Mouse (Mus musculus) hindbrain, embryonic 11.5 days (tissue): ENCODE results near the gene Serpinb1a. TPM values are rescaled to one million over a fixed set of nuclear protein-coding genes. Genes with fewer than 3 reads are reported as not detected.

Experiments
- ATAC-seq: fragments of 200-750 bp; cut with Nextera tagmentation; 2 replicates; pipeline ENCODE4 v1.8.0; 2017; ENCODE audit warnings: mild to moderate bottlenecking, moderate TSS enrichment, moderate library complexity; ENCODE audit not compliant: low FRiP score
- DNase-seq: peaks from one replicate; pipeline ENCODE4 v3.0.0-alpha.2; 2015; ENCODE audit warnings: low spot score
- H3K27ac ChIP-seq: fragments of 300-500 bp; sonication (generic); 2 replicates; pipeline ENCODE4 v1.5.1; 2014; ENCODE audit warnings: mild to moderate bottlenecking, low read depth, low read length
- H3K27me3 ChIP-seq: fragments of 300-500 bp; sonication (generic); 2 replicates; pipeline ENCODE4 v1.6.1; 2014; ENCODE audit warnings: mild to moderate bottlenecking, low read length, moderate library complexity, mixed read lengths; ENCODE audit not compliant: control insufficient read depth, insufficient read depth
- H3K36me3 ChIP-seq: fragments of 300-500 bp; sonication (generic); 2 replicates; pipeline ENCODE4 v1.6.1; 2014; ENCODE audit warnings: mild to moderate bottlenecking, low read length, moderate library complexity, mixed read lengths; ENCODE audit not compliant: control insufficient read depth, insufficient read depth
- H3K4me1 ChIP-seq: fragments of 300-500 bp; sonication (generic); replicated peaks from 2 replicates; pipeline ENCODE4 v1.6.1; 2014; ENCODE audit warnings: low read length, mixed read lengths; ENCODE audit not compliant: control insufficient read depth, insufficient read depth
- H3K4me2 ChIP-seq: fragments of 300-500 bp; sonication (generic); replicated peaks from 2 replicates; pipeline ENCODE4 v1.6.1; 2014; ENCODE audit warnings: mild to moderate bottlenecking, low read depth, low read length
- H3K4me3 ChIP-seq: fragments of 300-500 bp; sonication (generic); 2 replicates; pipeline ENCODE4 v1.5.1; 2014; ENCODE audit warnings: low read depth, low read length
- H3K9ac ChIP-seq: fragments of 300-500 bp; sonication (generic); 2 replicates; pipeline ENCODE4 v1.6.1; 2014; ENCODE audit warnings: low read depth, low read length
- H3K9me3 ChIP-seq: fragments of 300-500 bp; sonication (generic); 2 replicates; pipeline ENCODE4 v1.6.1; 2016; ENCODE audit warnings: low read length; ENCODE audit not compliant: control insufficient read depth
- WGBS: fragments of 180-500 bp; shearing (Covaris S2); extraction: QIAGEN DNeasy Blood & Tissue Kit; methylation state at CpG from one replicate; pipeline ENCODE4 v1.1.7; 2014; 5-methylcytosine and 5-hydroxymethylcytosine counted together
- polyA plus RNA-seq: library from polyadenylated mRNA; unstranded; fragments of >200 nt; fragmentation: Nextera tagmentation; extraction: Ambion mirVana; gene quantifications from 2 replicates; pipeline ENCODE4 v1.2.1, GENCODE M21; 2014

The Serpinb1a gene
- polyA plus RNA-seq, 1 experiment from 2014 or later: not detected

DNA sequence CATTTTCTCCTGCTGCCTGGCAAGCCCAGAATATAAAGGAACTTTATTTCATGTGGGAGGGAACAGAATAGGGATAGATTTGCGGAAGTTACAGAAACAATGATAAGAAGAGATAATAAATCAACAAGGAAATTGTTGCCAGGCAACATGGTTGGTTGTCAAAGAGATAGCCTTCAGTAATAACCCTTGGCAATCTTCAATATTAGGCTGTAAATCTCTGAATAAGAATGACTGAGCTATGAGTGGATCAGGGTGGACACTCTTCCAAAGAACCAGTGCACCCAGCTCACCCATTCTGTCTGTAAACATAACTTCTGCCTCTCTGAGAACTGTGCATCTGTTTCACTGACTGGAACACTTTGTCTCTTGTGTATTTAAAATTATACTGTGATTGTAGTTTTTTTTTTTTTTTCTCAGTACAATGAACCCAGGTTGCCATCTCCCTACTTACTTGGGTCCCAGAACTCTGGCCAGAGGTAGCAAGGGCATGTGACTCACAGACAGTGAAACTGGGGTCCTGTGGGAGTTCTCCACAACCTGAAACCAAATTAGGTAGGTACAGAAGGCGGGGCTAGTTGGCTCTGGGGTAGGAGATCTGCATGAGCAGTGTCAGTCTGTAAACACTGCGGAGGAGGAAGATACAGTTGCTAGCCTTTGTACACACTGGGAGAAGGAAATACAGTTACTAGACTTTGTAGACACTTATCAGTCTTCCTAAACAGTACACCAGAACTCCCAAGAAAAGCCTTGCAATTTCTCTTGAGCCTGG, 19.3 kb downstream of the Serpinb1a start:
- H3K36me3 ChIP-seq: no peaks in the 10 kb centered on the region

DNA sequence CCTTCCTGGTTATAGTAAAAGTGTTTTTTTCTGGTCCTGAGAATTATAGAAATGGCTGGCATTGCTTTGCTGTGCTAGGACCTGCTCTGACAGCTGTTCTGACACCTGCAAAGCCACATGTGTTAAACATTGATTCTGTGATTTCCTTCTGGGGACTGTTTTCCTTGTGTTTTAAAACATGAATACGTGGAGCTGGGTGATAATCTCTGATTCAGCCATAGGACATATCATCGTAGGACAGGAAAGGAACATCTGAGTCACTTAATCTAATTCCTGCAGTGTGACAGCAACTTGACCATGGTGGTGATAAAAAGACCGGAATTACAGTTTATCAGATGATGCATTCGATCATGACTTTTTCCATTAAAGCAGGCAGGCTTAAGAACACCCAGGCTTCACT, 22.1 kb downstream of the Serpinb1a start:
- WGBS: 93% methylated on average over 4 of the region's 4 CpGs
- DNase-seq (no peak), ATAC-seq (no peak)
- H3K4me2 ChIP-seq: no peak overlapping the region
- no peak overlapping the region for H3K4me3 ChIP-seq
- H3K27ac ChIP-seq: no peak overlapping the region
- H3K36me3 ChIP-seq: no peaks in the 10 kb centered on the region
- no peaks in the 10 kb centered on the region for H3K4me1 ChIP-seq
- no peaks in the 10 kb centered on the region for H3K27me3 ChIP-seq
- H3K9ac ChIP-seq: no peak overlapping the region
- no peaks in the 10 kb centered on the region for H3K9me3 ChIP-seq

More for the DNA sequence above, 19.3 kb downstream of the Serpinb1a start:
- ATAC-seq (no peak), DNase-seq (no peak)
- Histone ChIP-seq H3K4me3 (no peak overlapping the region), H3K9me3 (no peaks in the 10 kb centered on the region), H3K27ac (no peak overlapping the region), H3K4me1 (no peaks in the 10 kb centered on the region), H3K27me3 (no peaks in the 10 kb centered on the region), H3K9ac (no peak overlapping the region), H3K4me2 (no peak overlapping the region)
- 86% methylated on average over 3 of the region's 3 CpGs for WGBS

DNA sequence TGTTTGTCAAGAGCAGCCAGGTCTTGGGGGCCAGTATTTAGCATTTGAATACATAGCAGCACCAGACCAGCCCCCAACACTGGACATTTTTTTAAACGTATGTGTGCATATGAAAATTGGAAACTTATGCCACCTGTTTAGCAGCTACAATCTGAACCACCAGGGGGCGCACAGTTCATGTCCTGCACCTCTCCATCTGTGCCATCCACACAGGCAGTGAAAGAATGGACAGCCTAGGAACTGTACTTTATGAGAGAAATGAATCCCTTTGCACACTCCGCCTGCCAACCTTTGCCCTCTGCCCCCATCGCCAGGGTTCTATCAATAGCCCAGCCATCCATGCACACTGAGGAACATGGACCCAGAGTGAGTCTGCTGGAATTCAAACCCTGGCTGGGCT, 23.0 kb downstream of the Serpinb1a start:
- H3K9me3 ChIP-seq: no peaks in the 10 kb centered on the region
- H3K4me3 ChIP-seq: no peak overlapping the region
- no peaks in the 10 kb centered on the region for H3K36me3 ChIP-seq
- H3K27ac ChIP-seq: no peak overlapping the region
- ATAC-seq (peak; percentile 56), DNase-seq (peak; percentile 66)
- no peak overlapping the region for H3K9ac ChIP-seq
- no peak overlapping the region for H3K4me2 ChIP-seq
- no peaks in the 10 kb centered on the region for H3K4me1 ChIP-seq
- WGBS: 70% methylated on average over 4 of the region's 4 CpGs
- H3K27me3 ChIP-seq: no peaks in the 10 kb centered on the region

DNA sequence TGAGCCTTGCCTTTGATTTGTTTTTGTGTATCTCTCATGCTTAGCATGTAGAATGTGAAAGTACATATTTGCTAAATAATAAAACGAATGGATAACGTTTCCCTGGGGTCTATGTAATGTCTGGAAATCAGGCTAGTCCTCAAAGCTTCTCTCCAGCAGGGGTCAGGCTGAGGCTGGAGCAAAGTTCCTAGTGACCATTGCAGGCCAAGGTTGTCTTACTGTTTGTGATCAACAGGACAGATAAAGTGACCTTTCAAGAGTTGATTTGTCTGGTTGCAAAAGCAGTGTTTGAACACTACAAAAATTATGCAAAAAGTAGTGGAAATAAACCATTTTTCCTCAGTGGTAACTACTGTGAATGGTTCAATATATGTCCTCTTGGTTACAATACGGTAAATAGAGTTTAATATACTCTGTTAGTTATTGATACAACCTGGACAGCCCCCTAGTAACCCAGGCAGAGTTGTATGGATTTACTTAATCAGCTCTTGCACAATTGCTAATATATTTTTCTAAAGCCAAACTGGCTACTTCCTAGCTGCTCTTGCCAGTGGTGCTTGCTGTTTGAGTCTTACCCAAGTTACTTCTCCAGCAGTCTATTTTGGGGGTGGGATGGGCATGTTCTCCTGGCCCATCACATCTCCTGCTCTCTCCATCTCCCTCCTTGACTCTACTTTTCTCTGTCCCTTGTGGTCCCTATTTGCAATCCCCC, 23.7 kb downstream of the Serpinb1a start:
- H3K9ac ChIP-seq: no peak overlapping the region
- WGBS: 80% methylated on average over 3 of the region's 3 CpGs
- H3K9me3 ChIP-seq: no peaks in the 10 kb centered on the region
- H3K4me1 ChIP-seq: no peaks in the 10 kb centered on the region
- no peak for DNase-seq
- no peak overlapping the region for H3K4me2 ChIP-seq
- H3K27ac ChIP-seq: no peak overlapping the region
- no peaks in the 10 kb centered on the region for H3K36me3 ChIP-seq
- H3K27me3 ChIP-seq: no peaks in the 10 kb centered on the region
- ATAC-seq: no peak
- no peak overlapping the region for H3K4me3 ChIP-seq

DNA sequence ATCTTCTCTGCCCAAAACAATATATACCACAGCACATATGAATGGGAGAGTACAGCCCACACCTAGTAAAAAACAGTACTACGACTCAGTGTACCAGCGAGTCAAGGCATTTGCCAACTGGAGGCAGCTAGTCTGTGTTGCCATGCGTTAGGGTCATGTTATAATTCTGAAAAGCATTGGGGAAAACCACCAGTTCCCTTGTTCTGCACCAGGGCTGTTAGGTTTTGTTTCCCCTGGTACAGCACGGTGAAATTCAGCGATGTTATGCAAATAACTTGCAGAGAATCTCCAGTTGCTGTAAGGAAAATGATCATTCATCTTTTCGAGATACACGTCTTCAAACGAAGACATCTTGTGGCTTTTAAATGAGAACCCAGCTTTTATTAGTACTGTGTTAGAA, 25.4 kb downstream of the Serpinb1a start:
- Histone ChIP-seq H3K9ac (no peak overlapping the region), H3K9me3 (no peaks in the 10 kb centered on the region), H3K4me2 (no peak overlapping the region), H3K36me3 (no peaks in the 10 kb centered on the region), H3K4me1 (no peaks in the 10 kb centered on the region), H3K27ac (no peak overlapping the region), H3K4me3 (no peak overlapping the region), H3K27me3 (no peaks in the 10 kb centered on the region)
- ATAC-seq (no peak), DNase-seq (no peak)
- 90% methylated on average over 8 of the region's 8 CpGs for WGBS

DNA sequence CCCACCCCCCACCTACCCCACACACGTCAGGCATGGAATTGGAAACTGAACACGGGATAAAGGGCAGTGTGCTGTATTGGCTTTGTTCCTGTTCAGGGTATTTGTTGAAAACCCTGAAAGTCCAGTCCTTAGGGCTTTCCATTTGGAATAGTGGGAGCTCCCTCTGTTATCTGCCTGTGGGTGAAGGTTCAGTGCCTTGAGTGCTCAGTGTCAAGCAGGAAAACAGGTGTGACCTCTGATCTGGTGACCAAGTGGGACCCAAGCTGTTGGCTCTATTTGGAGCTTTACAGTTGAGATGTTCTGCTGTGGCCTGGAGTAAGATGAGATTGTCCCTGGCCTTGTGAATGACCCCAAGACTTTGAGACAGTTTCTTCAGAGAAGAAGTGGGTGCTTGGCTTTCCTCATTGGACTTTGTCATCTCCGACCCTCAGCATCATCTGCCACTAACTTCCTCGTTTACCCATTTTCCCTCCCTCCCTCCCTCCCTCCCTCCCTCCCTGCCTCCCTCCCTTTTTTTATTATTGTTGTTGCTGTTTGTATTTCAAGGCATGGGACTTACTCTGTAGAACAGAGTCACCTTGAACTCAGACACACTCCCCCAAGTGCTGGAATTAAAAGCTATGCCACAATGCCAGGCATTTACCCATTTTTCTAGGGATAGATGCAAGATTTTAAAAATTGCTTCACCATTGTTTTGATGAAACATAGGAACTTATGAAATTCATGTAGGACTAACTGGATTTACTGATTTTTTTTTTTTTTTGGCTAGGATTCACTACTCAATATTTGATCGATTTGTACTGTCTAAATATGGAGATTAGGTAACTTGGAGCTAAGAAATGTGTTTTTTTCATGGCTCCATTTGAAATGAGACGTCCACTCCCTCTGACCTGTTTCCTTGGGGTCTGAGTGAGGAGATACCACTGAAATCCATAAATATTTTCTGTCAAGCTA, 26.3 kb downstream of the Serpinb1a start:
- no peak for ATAC-seq
- H3K4me3 ChIP-seq: no peak overlapping the region
- 0 out of 2 replicates have a peak, but pooled peaks cover 3% of the 10 kb centered on the region for H3K36me3 ChIP-seq
- H3K4me1 ChIP-seq: no peaks in the 10 kb centered on the region
- H3K27ac ChIP-seq: no peak overlapping the region
- no peaks in the 10 kb centered on the region for H3K27me3 ChIP-seq
- no peak overlapping the region for H3K4me2 ChIP-seq
- DNase-seq: no peak
- H3K9ac ChIP-seq: no peak overlapping the region
- no peaks in the 10 kb centered on the region for H3K9me3 ChIP-seq
- WGBS: 87% methylated on average over 6 of the region's 6 CpGs

DNA sequence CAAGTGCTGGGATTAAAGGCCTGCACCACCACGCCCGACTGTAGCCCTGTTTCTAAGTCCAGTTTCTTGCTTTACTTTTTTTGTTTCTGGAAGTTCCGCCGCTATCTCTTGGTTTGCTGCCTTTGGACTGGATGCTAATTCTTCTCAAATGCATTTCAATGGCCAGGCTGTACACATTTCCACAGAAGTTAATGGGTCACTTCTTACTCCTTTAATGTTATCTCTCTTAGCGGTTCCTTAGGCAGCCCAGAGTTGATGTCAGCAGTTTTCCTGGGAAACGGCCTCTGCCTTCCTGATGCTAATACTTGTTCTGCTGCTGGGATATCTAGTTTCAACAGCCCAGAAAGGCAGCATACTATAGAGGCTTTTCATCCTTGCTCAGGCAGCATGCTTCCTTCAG, 27.9 kb downstream of the Serpinb1a start:
- no peak for ATAC-seq
- DNase-seq: no peak
- Histone ChIP-seq H3K4me2 (no peak overlapping the region), H3K9me3 (no peaks in the 10 kb centered on the region), H3K36me3 (0 out of 2 replicates have a peak, but pooled peaks cover 3% of the 10 kb centered on the region), H3K4me1 (no peaks in the 10 kb centered on the region), H3K9ac (no peak overlapping the region), H3K27me3 (no peaks in the 10 kb centered on the region), H3K27ac (no peak overlapping the region), H3K4me3 (no peak overlapping the region)
- WGBS: 87% methylated on average over 6 of the region's 6 CpGs

DNA sequence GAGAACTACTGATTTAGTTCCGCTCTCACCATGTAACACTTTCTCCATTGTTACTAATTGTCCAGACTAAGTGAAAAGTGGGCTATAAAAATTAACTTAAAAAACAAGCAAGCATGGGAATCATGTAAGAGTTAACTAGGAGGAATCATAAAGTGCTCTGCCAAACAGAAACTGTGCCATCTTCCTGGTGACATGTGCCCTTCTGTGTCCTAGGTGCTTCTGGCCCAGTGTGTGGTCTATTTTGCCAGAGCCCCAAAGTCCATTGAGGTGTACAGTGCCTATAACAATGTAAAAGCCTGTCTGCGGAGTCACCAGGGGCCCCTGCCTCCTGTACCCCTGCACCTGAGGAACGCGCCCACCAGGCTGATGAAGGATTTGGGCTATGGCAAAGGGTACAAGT, 29.3 kb downstream of the Serpinb1a start:
- Histone ChIP-seq H3K36me3 (0 out of 2 replicates have a peak, but pooled peaks cover 3% of the 10 kb centered on the region), H3K27me3 (no peaks in the 10 kb centered on the region), H3K9me3 (no peaks in the 10 kb centered on the region), H3K4me2 (no peak overlapping the region), H3K4me3 (no peak overlapping the region), H3K4me1 (no peaks in the 10 kb centered on the region), H3K9ac (no peak overlapping the region), H3K27ac (no peak overlapping the region)
- DNase-seq: no peak
- no peak for ATAC-seq
- 92% methylated on average over 4 of the region's 4 CpGs for WGBS
